Mouse (Mus musculus): ENCODE measurements at regions not wholly inside any gene's neighbourhood (a gene's known extent, or its start where the extent isn't known, plus 50 kb on each side); places are given as distances from the start of the nearest gene placed in this dataset.

GRCm38 (mm10) chr16:25058051-25058747, 228.4 kb upstream of the Tprg start:
- no peak for TF ChIP-seq CTCF (IDR thresholded peaks at IDR 0.05; ENCODE audit: borderline replicate concordance, extremely low read depth, insufficient read depth, insufficient read length)
- no peak for TF ChIP-seq POLR2A (IDR thresholded peaks at IDR 0.05; ENCODE audit: borderline replicate concordance, extremely low read depth, insufficient read depth, insufficient read length, poor library complexity, severe bottlenecking)
